Mouse (Mus musculus) midbrain, embryonic 14.5 days (tissue): ENCODE results near the gene Lrig2. TPM values are rescaled to one million over a fixed set of nuclear protein-coding genes. Genes with fewer than 3 reads are reported as not detected.

Experiments
- ATAC-seq: fragments of 200-750 bp; cut with Nextera tagmentation; 2 replicates; pipeline ENCODE4 v1.8.0; 2017; ENCODE audit warnings: moderate number of reproducible peaks, moderate library complexity; ENCODE audit not compliant: low FRiP score, low TSS enrichment
- DNase-seq: peaks from one replicate; pipeline ENCODE4 v3.0.0-alpha.2; 2015
- H3K27ac ChIP-seq: fragments of 300-500 bp; sonication (generic); replicated peaks from 2 replicates; pipeline ENCODE4 v1.5.1; 2014; ENCODE audit warnings: mild to moderate bottlenecking, low read depth, low read length, moderate library complexity
- H3K27me3 ChIP-seq: fragments of 300-500 bp; sonication (generic); 2 replicates; pipeline ENCODE4 v1.6.1; 2014; ENCODE audit warnings: low read length, control low read depth, mixed read lengths; ENCODE audit not compliant: control insufficient read depth, insufficient read depth
- H3K36me3 ChIP-seq: fragments of 300-500 bp; sonication (generic); 2 replicates; pipeline ENCODE4 v1.6.1; 2014; ENCODE audit warnings: low read length, control low read depth; ENCODE audit not compliant: control insufficient read depth, insufficient read depth
- H3K4me1 ChIP-seq: fragments of 300-500 bp; sonication (generic); 2 replicates; pipeline ENCODE4 v1.6.1; 2014; ENCODE audit warnings: mild to moderate bottlenecking, antibody characterized with exemption, low read length, control low read depth; ENCODE audit not compliant: control insufficient read depth, insufficient read depth
- H3K4me2 ChIP-seq: fragments of 300-500 bp; sonication (generic); 2 replicates; pipeline ENCODE4 v1.6.1; 2014; ENCODE audit warnings: mild to moderate bottlenecking, low read length, moderate library complexity
- H3K4me3 ChIP-seq: fragments of 300-500 bp; sonication (generic); replicated peaks from 2 replicates; pipeline ENCODE4 v1.5.1; 2014; ENCODE audit warnings: low read depth, low read length
- H3K9ac ChIP-seq: fragments of 300-500 bp; sonication (generic); replicated peaks from 2 replicates; pipeline ENCODE4 v1.6.1; 2014; ENCODE audit warnings: mild to moderate bottlenecking, low read length, moderate library complexity
- H3K9me3 ChIP-seq: fragments of 300-500 bp; sonication (generic); 2 replicates; pipeline ENCODE4 v1.6.1; 2016; ENCODE audit warnings: low read length, control low read depth, mixed read lengths; ENCODE audit not compliant: control insufficient read depth
- WGBS: fragments of 180-500 bp; shearing (Covaris S2); extraction: QIAGEN DNeasy Blood & Tissue Kit; methylation state at CpG from one replicate; pipeline ENCODE4 v1.1.7; 2014; 5-methylcytosine and 5-hydroxymethylcytosine counted together
- polyA plus RNA-seq: library from polyadenylated mRNA; unstranded; fragments of >200 nt; fragmentation: Nextera tagmentation; extraction: Ambion mirVana; gene quantifications from 2 replicates; pipeline ENCODE4 v1.2.1, GENCODE M21; 2014

The Lrig2 gene
- polyA plus RNA-seq, 1 experiment from 2014 or later = 44.8 TPM

DNA sequence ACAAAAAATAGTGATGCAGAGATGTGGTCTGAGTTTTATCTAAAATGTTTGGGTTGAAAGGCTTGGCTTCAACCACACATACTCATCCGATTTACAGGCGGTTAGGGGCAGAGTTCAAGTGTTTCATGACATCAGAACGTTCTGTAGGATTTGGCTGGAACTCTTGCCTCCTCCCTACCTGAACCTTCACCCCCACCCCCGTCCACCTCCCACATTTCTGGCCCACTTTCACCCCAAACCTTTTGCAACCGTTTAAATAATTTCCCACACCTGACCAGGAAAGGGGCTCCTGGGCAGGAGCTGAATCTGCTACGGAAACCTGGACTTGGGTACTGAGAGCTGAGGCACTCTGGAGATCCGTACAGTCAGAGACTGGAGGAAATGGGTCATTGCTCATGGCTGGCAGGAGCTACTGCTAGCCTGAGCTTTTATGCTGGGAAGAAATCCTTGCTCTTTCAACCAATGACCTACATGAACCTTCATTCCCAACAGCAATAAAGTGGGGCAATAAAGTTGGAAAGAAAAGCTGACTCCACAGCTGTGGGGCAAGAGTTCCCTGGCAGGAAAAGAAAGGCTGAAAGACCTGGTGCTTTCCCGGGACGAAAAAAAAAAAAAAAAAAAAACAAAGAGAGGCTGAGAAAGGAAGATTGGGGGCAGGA is 28.9 kb upstream of the Lrig2 start:
- Histone ChIP-seq H3K27ac (no peak overlapping the region), H3K9ac (no peak overlapping the region), H3K4me1 (peaks cover 8% of the 10 kb centered on the region; the same call in 1 of the 2 replicates), H3K4me3 (no peak overlapping the region), H3K4me2 (no peak overlapping the region), H3K9me3 (no peaks in the 10 kb centered on the region), H3K27me3 (no peaks in the 10 kb centered on the region), H3K36me3 (no peaks in the 10 kb centered on the region)
- DNase-seq (no peak), ATAC-seq (no peak)
- WGBS = 72% methylated on average over 9 of the region's 9 CpGs

DNA sequence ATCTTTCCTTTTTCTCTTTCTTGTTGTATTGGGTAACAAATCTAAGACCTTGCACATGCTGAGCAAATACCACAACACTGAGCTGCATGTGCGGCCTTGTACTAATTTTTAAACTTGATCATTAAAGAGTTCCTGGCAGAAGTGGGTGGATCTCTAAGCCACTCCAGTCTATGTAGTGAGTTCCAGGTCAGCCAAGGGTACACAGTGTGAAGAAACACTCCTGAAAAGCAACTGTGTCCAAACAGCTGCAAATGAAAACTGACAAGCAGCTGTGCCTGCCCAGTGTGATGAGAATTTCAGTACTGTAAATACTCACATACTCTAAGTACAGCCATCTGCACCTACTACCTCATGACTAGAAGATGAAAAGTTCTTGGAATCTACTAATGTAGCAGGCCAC is 21.5 kb upstream of the Lrig2 start:
- H3K27ac ChIP-seq = no peak overlapping the region
- H3K4me3 ChIP-seq = no peak overlapping the region
- no peak overlapping the region for H3K4me2 ChIP-seq
- H3K9me3 ChIP-seq = no peaks in the 10 kb centered on the region
- H3K9ac ChIP-seq = no peak overlapping the region
- no peaks in the 10 kb centered on the region for H3K36me3 ChIP-seq
- H3K27me3 ChIP-seq = no peaks in the 10 kb centered on the region
- no peaks in the 10 kb centered on the region for H3K4me1 ChIP-seq
- DNase-seq (no peak), ATAC-seq (no peak)
- WGBS = 95% methylated on average over 1 of the region's 1 CpGs

GRCm38 (mm10) chr3:104526115-104526882 is 14.6 kb upstream of the Lrig2 start:
- WGBS = 77% methylated on average over 4 of the region's 4 CpGs
- no peaks in the 10 kb centered on the region for H3K4me1 ChIP-seq
- H3K36me3 ChIP-seq = no peaks in the 10 kb centered on the region
- no peak for DNase-seq
- H3K27me3 ChIP-seq = no peaks in the 10 kb centered on the region
- H3K9ac ChIP-seq = no peak overlapping the region
- no peak overlapping the region for H3K4me2 ChIP-seq
- no peaks in the 10 kb centered on the region for H3K9me3 ChIP-seq
- H3K27ac ChIP-seq = no peak overlapping the region
- ATAC-seq = no peak
- no peak overlapping the region for H3K4me3 ChIP-seq

- Histone ChIP-seq H3K27me3 (no peaks in the 10 kb centered on the region), H3K9ac (no peak overlapping the region), H3K4me1 (no peaks in the 10 kb centered on the region), H3K9me3 (no peaks in the 10 kb centered on the region), H3K4me3 (no peak overlapping the region), H3K4me2 (no peak overlapping the region), H3K27ac (no peak overlapping the region), H3K36me3 (no peaks in the 10 kb centered on the region)
- DNase-seq (no peak), ATAC-seq (no peak)
- 34% methylated on average over 2 of the region's 2 CpGs for WGBS
Observed at GRCm38 (mm10) chr3:104525516-104525915, 13.8 kb upstream of the Lrig2 start.

GRCm38 (mm10) chr3:104525029-104525428 is 13.3 kb upstream of the Lrig2 start:
- no peak for DNase-seq
- no peaks in the 10 kb centered on the region for H3K9me3 ChIP-seq
- no peak overlapping the region for H3K4me2 ChIP-seq
- no peaks in the 10 kb centered on the region for H3K36me3 ChIP-seq
- H3K27me3 ChIP-seq = no peaks in the 10 kb centered on the region
- no peak for ATAC-seq
- no peak overlapping the region for H3K4me3 ChIP-seq
- H3K27ac ChIP-seq = no peak overlapping the region
- H3K9ac ChIP-seq = no peak overlapping the region
- H3K4me1 ChIP-seq = no peaks in the 10 kb centered on the region
- WGBS = 69% methylated on average over 1 of the region's 1 CpGs

DNA sequence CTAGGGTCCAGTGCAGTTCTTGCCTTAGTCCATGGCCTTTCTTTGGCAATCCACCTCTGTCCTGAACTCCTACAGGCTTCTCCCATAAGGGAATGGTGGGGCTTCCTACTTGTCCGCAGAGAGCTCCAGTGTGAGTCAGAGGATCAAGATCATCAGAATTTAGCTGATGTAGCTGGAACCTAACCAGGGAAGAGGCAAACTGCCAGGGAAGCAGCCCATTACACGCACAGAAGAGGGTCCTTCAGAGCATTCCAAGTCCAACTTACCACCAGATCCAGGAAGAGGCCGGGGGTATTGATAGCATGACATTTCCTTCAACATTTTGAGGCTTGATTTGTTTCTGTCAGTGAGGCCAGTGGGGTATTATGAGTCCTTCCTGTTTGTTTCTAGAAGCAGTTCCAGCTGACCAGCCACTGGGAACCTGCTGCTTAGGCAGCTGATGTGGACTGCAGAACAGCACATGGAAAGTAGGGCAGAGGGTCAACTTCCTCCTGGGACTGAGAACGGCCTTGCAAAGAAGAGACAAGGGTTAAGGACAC is 11.7 kb upstream of the Lrig2 start:
- Histone ChIP-seq H3K9ac (no peak overlapping the region), H3K36me3 (no peaks in the 10 kb centered on the region), H3K4me2 (no peak overlapping the region), H3K27me3 (no peaks in the 10 kb centered on the region), H3K27ac (no peak overlapping the region), H3K4me3 (no peak overlapping the region), H3K9me3 (no peaks in the 10 kb centered on the region), H3K4me1 (no peaks in the 10 kb centered on the region)
- 76% methylated on average over 4 of the region's 4 CpGs for WGBS
- no peak for DNase-seq
- no peak for ATAC-seq

DNA sequence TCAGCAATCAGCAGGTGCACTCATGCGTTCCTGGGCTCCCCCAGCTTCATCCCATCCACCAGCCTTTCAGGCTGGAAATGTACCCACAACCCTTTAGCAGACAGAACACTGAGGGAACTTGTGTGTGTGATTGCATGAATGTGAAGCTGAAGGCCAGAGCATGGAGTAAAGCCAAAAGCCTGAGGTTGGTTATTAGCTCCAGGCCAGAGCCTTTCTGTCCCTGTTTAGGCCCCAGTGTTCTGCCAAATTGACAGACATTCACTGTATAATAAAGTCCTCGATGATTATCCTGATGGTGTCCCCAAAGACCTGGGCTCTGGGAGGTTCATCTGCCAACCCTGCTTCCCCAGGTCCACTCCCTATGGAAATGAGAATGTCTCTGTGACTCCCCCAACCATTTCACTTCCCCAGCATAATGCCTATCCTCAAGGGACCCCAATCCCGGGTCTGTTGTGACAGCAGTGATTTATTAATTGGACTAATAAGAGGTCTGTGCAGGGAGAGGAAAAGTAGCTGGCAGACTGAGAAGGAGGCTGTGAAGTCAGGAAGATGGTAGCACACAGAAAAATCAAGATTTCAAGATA is 9.7 kb upstream of the Lrig2 start:
- DNase-seq = no peak
- 50% methylated on average over 3 of the region's 3 CpGs for WGBS
- Histone ChIP-seq H3K4me1 (no peaks in the 10 kb centered on the region), H3K9me3 (no peaks in the 10 kb centered on the region), H3K36me3 (no peaks in the 10 kb centered on the region), H3K9ac (no peak overlapping the region), H3K27ac (no peak overlapping the region), H3K27me3 (no peaks in the 10 kb centered on the region), H3K4me3 (no peak overlapping the region), H3K4me2 (no peak overlapping the region)
- no peak for ATAC-seq

GRCm38 (mm10) chr3:104520471-104520870 is 8.8 kb upstream of the Lrig2 start:
- Histone ChIP-seq H3K36me3 (no peaks in the 10 kb centered on the region), H3K4me3 (no peak overlapping the region), H3K4me2 (no peak overlapping the region), H3K27ac (no peak overlapping the region), H3K4me1 (no peaks in the 10 kb centered on the region), H3K9me3 (no peaks in the 10 kb centered on the region), H3K27me3 (no peaks in the 10 kb centered on the region), H3K9ac (no peak overlapping the region)
- ATAC-seq (no peak), DNase-seq (no peak)
- WGBS = 70% methylated on average over 3 of the region's 3 CpGs
